Mouse (Mus musculus): Measurements from ENCODE around the gene Mex3d. TPM values are rescaled to one million over a fixed set of nuclear protein-coding genes. Genes with fewer than 3 reads are reported as not detected.

Gene Mex3d
- polyA plus RNA-seq, 1 experiment = 115 TPM

DNA sequence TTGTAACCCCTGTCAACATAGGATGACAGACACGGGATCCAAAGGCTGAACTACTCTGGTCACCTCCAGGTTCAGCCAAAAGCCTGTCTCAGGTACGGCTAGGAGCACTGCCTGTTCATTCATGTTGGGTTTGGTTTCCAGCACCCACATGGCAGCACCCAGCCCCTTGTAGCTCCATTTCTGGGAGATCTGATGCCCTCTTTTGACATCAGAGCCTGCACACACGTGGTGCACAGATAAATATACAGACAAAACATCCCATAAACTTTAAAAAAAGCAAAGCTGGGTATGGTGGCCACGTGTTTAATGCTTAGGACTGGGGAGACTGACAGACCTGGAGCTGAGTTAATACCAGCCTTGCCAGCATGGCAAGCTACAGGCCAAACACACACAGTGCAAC is 20.5 kb upstream of the Mex3d start:
- DNase-seq (ENCODE audit: low read depth) = no peak
- TF ChIP-seq POLR2A (IDR thresholded peaks at IDR 0.05; ENCODE audit: borderline replicate concordance, extremely low read depth, insufficient read depth, insufficient read length, poor library complexity, severe bottlenecking) (no peak), CTCF (IDR thresholded peaks at IDR 0.05; ENCODE audit: borderline replicate concordance, extremely low read depth, insufficient read depth, insufficient read length) (no peak)

- peak; percentile 19; the same call in 1 of the 2 replicates for TF ChIP-seq POLR2A (IDR thresholded peaks at IDR 0.05; ENCODE audit: borderline replicate concordance, extremely low read depth, insufficient read depth, insufficient read length, poor library complexity, severe bottlenecking)
- no peak for TF ChIP-seq CTCF (IDR thresholded peaks at IDR 0.05; ENCODE audit: borderline replicate concordance, extremely low read depth, insufficient read depth, insufficient read length)
- DNase-seq (ENCODE audit: low read depth) = peak; percentile 97
These were observed 19.4 kb upstream of the Mex3d start, which contains the start of gene Uqcr11 for GRCm38 (mm10) chr10:80406684-80407501. Uqcr11 (minus strand) TSS chr10:80406830.

- no peak for DNase-seq (ENCODE audit: low read depth)
- TF ChIP-seq POLR2A (IDR thresholded peaks at IDR 0.05; ENCODE audit: borderline replicate concordance, extremely low read depth, insufficient read depth, insufficient read length, poor library complexity, severe bottlenecking) (no peak), CTCF (IDR thresholded peaks at IDR 0.05; ENCODE audit: borderline replicate concordance, extremely low read depth, insufficient read depth, insufficient read length) (0 out of 2 replicates have a peak, but pooled peaks have one; percentile 4)
These were observed 18.2 kb upstream of the Mex3d start for GRCm38 (mm10) chr10:80405481-80406173.

DNA sequence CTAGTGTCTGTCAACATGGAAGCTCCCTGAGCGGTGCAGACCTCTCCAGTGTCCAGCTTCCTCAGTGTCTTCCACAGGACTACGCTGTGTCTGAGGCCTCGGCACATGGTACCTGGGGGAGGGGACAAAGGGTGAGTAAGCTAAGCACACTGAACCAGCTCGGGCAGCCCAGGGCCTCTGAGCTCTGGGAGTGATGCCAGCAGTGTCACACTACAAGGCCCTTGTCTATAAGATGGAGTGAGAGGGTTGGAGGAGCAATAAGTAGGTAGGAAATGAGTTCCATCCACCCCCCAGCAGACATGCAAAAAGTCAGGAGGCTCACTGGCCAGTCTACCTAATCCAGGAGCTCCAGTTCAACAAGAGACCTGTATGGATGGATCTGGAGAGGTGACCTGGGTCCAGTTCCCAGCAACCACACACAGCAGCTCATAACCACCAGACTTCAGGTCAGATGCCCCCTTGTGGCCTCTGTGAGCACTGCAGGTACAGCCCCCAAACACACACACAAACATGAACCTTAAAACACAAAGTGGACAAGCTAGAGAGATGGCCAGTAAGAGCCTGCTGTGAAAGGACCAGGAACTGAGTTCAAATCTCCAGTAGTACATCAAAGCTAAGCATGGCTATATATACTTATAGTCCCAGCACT is 15.7 kb upstream of the Mex3d start:
- DNase-seq (ENCODE audit: low read depth) = no peak
- TF ChIP-seq CTCF (IDR thresholded peaks at IDR 0.05; ENCODE audit: borderline replicate concordance, extremely low read depth, insufficient read depth, insufficient read length) (peak; percentile 60; the same call in 1 of the 2 replicates), POLR2A (IDR thresholded peaks at IDR 0.05; ENCODE audit: borderline replicate concordance, extremely low read depth, insufficient read depth, insufficient read length, poor library complexity, severe bottlenecking) (no peak)

DNA sequence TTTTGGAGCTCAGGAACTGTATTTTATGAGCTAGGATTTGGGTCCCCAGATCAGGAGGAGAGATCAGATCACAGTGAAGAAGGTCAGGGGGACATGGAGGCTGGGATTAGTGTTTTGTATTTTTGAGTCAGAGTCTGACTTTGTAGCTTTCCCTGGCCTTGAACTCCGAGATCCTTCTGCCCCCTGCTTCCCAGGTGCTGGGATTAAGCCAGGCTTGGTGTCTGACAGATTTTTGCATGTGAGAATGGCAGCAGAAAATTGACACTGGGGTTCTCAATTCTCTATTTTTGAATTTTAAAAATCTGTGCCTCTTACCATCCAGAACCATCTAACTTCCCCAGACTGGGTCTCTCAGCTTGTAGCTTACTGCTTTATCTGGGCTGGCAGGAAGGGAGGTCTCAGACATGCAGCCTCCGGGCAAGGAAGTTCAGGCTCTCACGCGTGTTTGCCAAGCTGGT is 13.3 kb upstream of the Mex3d start:
- no peak for TF ChIP-seq CTCF (IDR thresholded peaks at IDR 0.05; ENCODE audit: borderline replicate concordance, extremely low read depth, insufficient read depth, insufficient read length)
- no peak for DNase-seq (ENCODE audit: low read depth)

DNA sequence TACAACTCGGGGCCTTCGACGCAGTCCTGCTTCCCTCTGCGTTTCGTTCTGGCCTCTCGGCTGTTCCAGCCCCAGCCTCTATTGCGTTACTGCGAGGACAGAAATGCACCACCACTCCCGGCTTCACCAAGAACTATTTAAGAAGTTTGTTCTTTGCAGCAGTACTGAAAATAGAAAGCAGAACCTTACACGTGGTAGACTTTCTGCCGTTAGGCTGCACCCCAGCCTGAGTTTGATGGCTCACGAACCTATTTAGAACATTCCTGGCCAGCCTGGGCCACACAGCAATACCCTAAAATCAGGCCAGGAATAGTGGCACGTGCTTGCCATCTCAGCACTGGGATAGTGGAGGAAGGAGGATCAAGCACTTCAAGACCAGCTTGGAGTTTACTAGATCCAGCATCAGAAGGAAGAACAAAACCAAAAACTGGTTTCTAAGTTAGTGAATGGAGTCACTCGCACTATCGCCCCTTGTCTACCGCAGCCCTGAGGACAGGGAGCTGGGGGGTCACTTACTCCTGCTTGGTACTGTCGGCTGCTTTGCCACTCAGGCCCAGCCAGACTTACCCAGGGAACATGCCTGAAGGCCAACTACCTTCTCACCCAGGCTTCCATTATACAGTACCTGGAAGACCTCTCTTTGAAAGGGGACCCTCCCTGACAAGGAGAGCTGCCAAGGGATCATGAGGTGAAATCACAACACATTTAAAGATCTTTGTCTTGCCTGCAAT is 12.7 kb upstream of the Mex3d start:
- DNase-seq (ENCODE audit: low read depth) = no peak
- TF ChIP-seq POLR2A (IDR thresholded peaks at IDR 0.05; ENCODE audit: borderline replicate concordance, extremely low read depth, insufficient read depth, insufficient read length, poor library complexity, severe bottlenecking) (no peak), CTCF (IDR thresholded peaks at IDR 0.05; ENCODE audit: borderline replicate concordance, extremely low read depth, insufficient read depth, insufficient read length) (no peak)

GRCm38 (mm10) chr10:80399191-80399972 is 11.9 kb upstream of the Mex3d start, which contains the start of gene Mbd3:
Mbd3 (minus strand) TSS chr10:80399550.
- peak; percentile 100 for DNase-seq (ENCODE audit: low read depth)
- peak; percentile 61 for TF ChIP-seq POLR2A (IDR thresholded peaks at IDR 0.05; ENCODE audit: borderline replicate concordance, extremely low read depth, insufficient read depth, insufficient read length, poor library complexity, severe bottlenecking)
- TF ChIP-seq CTCF (IDR thresholded peaks at IDR 0.05; ENCODE audit: borderline replicate concordance, extremely low read depth, insufficient read depth, insufficient read length) = no peak

- TF ChIP-seq CTCF (IDR thresholded peaks at IDR 0.05; ENCODE audit: borderline replicate concordance, extremely low read depth, insufficient read depth, insufficient read length) (no peak), POLR2A (IDR thresholded peaks at IDR 0.05; ENCODE audit: borderline replicate concordance, extremely low read depth, insufficient read depth, insufficient read length, poor library complexity, severe bottlenecking) (peak; percentile 73)
- peak; percentile 99 for DNase-seq (ENCODE audit: low read depth)
These were observed 11.3 kb upstream of the Mex3d start for GRCm38 (mm10) chr10:80398719-80399190.

DNA sequence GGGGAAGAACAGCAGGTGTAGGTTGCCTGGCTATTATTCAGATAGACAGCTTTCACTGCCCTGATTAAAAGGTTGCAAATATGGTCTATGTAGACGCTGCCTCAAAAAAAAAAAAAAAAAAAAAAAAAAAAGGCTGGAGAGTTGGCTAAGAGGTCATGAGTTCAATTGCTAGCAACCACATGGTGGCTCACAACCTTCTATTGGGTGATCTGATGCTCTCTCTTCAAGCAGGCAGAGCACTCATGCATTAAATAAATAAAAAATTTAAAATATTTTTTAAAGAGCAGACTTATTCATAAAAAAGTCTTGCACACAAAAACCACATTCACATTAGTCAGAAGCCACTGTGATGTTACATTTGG is 10.7 kb upstream of the Mex3d start:
- no peak for DNase-seq (ENCODE audit: low read depth)
- TF ChIP-seq CTCF (IDR thresholded peaks at IDR 0.05; ENCODE audit: borderline replicate concordance, extremely low read depth, insufficient read depth, insufficient read length) (no peak), POLR2A (IDR thresholded peaks at IDR 0.05; ENCODE audit: borderline replicate concordance, extremely low read depth, insufficient read depth, insufficient read length, poor library complexity, severe bottlenecking) (no peak)
